Mouse (Mus musculus) left cerebral cortex, adult 2 months (tissue): ENCODE measurements at regions not wholly inside any gene's neighbourhood (a gene's known extent, or its start where the extent isn't known, plus 50 kb on each side); places are given as distances from the start of the nearest gene placed in this dataset.

Experiments used
- DNase-seq, 2 experiments: peaks; one replicate each; pipeline ENCODE4 v3.0.0; 2021 to 2022; ENCODE audit warnings: low spot score in 2 of 2, mixed read lengths in 1 of 2; ENCODE audit errors: extremely low spot score in 1 of 2
- H3K27ac ChIP-seq: fragments of 200-600 bp; 2 replicates; pipeline ENCODE4 v1.8.1; 2022
- H3K4me3 ChIP-seq: fragments of 200-600 bp; 2 replicates; pipeline ENCODE4 v1.8.1; 2022
- CTCF ChIP-seq: fragments of 200-600 bp; IDR thresholded peaks from 2 replicates; pipeline ENCODE4 v1.8.1; 2022; ENCODE audit warnings: antibody characterized with exemption, mild to moderate bottlenecking, moderate library complexity
- intact Hi-C: fragments of 180-260 bp; cut with DNase I; formaldehyde crosslinking; loops from one replicate; pipeline ENCODE4 v1.15.1; 2025

- TF ChIP-seq CTCF: no peak
- Histone ChIP-seq H3K27ac (no peak overlapping the region), H3K4me3 (no peak overlapping the region)
- intact Hi-C loops: no loop called here
- no peak for DNase-seq
Measured at GRCm38 (mm10) chr6:50782221-50782620, 128.0 kb upstream of the Npvf start.

GRCm38 (mm10) chr6:50783494-50783893 lies 129.3 kb upstream of the Npvf start:
- DNase-seq: no peak

GRCm38 (mm10) chr6:50784381-50784780 lies 130.1 kb upstream of the Npvf start:
- TF ChIP-seq CTCF: no peak
- DNase-seq: no peak
- H3K4me3 ChIP-seq: no peak overlapping the region
- intact Hi-C loops: no loop called here
- no peak overlapping the region for H3K27ac ChIP-seq

More at GRCm38 (mm10) chr6:50783494-50783893, 129.3 kb upstream of the Npvf start:
- Histone ChIP-seq H3K27ac (peak overlapping the region; percentile 50; the same call in 1 of the 2 replicates), H3K4me3 (no peak overlapping the region)
- intact Hi-C loops: no loop called here
- TF ChIP-seq CTCF: no peak

- no peak for TF ChIP-seq CTCF
- Histone ChIP-seq H3K4me3 (no peak overlapping the region), H3K27ac (no peak overlapping the region)
- intact Hi-C loops: no loop called here
- DNase-seq: no peak
Measured at GRCm38 (mm10) chr6:50787666-50788065, 133.4 kb upstream of the Npvf start.

- no peak for DNase-seq
- TF ChIP-seq CTCF: no peak
- Histone ChIP-seq H3K4me3 (no peak overlapping the region), H3K27ac (no peak overlapping the region)
- intact Hi-C loops: no loop called here
Measured at GRCm38 (mm10) chr6:50799963-50800362, 145.7 kb upstream of the Npvf start.

- H3K4me3 ChIP-seq: no peak overlapping the region
- DNase-seq: no peak
- no peak overlapping the region for H3K27ac ChIP-seq
- TF ChIP-seq CTCF: no peak
- intact Hi-C loops: no loop called here
Measured at GRCm38 (mm10) chr6:50802956-50803355, 148.7 kb upstream of the Npvf start.

GRCm38 (mm10) chr6:50804477-50805005 lies 150.3 kb upstream of the Npvf start:
- TF ChIP-seq CTCF: no peak
- intact Hi-C loops: loop anchor here (2.0 to 5.0 kb wide), 2 partner anchors 28 to 1418 kb away; partner anchors contain the start of gene Hoxa7
- H3K27ac ChIP-seq: no peak overlapping the region
- no peak for DNase-seq
- H3K4me3 ChIP-seq: no peak overlapping the region

- DNase-seq: peak; percentile 46 to 50
- Histone ChIP-seq H3K4me3 (no peak overlapping the region), H3K27ac (no peak overlapping the region)
- peak; percentile 50 for TF ChIP-seq CTCF
- intact Hi-C loops: loop anchor here (1.0 to 5.0 kb wide), 2 partner anchors 127 to 1416 kb away; partner anchors contain the start of gene Hoxa7
Measured at GRCm38 (mm10) chr6:50806376-50807077, 152.3 kb upstream of the Npvf start.

- intact Hi-C loops: loop anchor here (1.0 to 5.0 kb wide), 3 partner anchors 130 to 1415 kb away; partner anchors contain the start of gene Hoxa7
- peak in 1 of 2 experiments; percentile 20 for DNase-seq
Measured at GRCm38 (mm10) chr6:50807187-50808012, 153.2 kb upstream of the Npvf start.

GRCm38 (mm10) chr6:50808126-50808525 lies 153.9 kb upstream of the Npvf start:
- Histone ChIP-seq H3K4me3 (no peak overlapping the region), H3K27ac (no peak overlapping the region)
- DNase-seq: peak; percentile 69 to 80
- TF ChIP-seq CTCF: peak; percentile 93
- intact Hi-C loops: loop anchor here (1.0 to 5.0 kb wide), 3 partner anchors 129 to 1414 kb away; partner anchors contain the start of gene Hoxa7

More at GRCm38 (mm10) chr6:50807187-50808012, 153.2 kb upstream of the Npvf start:
- H3K27ac ChIP-seq: no peak overlapping the region
- no peak for TF ChIP-seq CTCF
- no peak overlapping the region for H3K4me3 ChIP-seq

GRCm38 (mm10) chr6:50808811-50809668 lies 154.8 kb upstream of the Npvf start:
- no peak for DNase-seq
- TF ChIP-seq CTCF: no peak
- intact Hi-C loops: loop anchor here (1.0 to 5.0 kb wide), 3 partner anchors 128 to 1413 kb away; partner anchors contain the start of gene Hoxa7
- Histone ChIP-seq H3K4me3 (no peak overlapping the region), H3K27ac (no peak overlapping the region)
